Mouse (Mus musculus) activated CD4-positive, CD25-positive, alpha-beta regulatory T cell, adult 4 months (primary cell): ENCODE results near the gene Itgb5. TPM values are rescaled to one million over a fixed set of nuclear protein-coding genes. Genes with fewer than 3 reads are reported as not detected.

Source experiments
- ATAC-seq: one replicate; pipeline ENCODE4 v1.8.0; 2017
- polyA plus RNA-seq, 2 experiments: library from polyadenylated mRNA; unstranded; fragments of 100-300 nt; shearing (Covaris generic); gene quantifications; one replicate each; pipeline ENCODE4 v1.2.1; 2017

Gene Itgb5
- polyA plus RNA-seq, 2 experiments from 2014 or later: 0.85 to 1.6 TPM

DNA sequence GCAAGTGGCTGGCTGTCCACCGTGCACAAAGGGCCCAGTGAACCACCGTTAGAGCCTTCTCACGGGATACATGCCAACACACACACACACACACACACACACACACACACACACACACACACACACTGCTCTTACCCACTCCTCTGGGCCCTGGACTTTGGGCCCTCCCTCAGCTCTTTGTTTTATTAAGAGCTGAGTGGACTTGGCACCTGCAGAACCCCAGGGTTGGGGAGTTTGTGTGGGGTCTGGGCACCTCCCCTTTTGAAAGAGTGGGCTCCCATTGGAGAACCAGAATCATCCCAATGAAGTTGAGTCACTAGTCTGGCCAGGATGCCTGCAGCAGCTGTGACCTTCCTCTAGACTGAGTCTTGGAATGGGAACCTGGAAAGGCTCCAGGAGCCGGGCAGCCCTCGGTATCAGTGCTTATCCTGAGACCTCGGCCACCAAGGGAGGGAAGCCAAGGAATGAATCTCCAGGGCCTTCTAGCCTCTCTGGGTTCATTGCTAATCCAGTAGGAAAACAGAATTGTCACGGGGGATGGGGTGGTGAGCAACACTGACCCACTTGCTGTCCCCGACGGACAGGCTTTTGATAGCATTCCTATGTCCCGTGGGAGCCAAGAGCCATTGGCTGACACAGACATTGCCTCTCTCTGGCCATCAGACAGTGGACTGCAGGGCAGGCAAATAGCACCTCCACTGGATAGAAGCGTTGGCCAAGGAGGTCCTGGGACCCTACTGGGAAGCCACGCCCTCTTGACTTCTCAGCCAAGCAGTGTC lies 87.2 kb downstream of the Itgb5 start:
- no peak for ATAC-seq

GRCm38 (mm10) chr16:33917390-33917789 lies 87.9 kb downstream of the Itgb5 start:
- no peak for ATAC-seq

GRCm38 (mm10) chr16:33917926-33918325 lies 88.5 kb downstream of the Itgb5 start:
- ATAC-seq: no peak

DNA sequence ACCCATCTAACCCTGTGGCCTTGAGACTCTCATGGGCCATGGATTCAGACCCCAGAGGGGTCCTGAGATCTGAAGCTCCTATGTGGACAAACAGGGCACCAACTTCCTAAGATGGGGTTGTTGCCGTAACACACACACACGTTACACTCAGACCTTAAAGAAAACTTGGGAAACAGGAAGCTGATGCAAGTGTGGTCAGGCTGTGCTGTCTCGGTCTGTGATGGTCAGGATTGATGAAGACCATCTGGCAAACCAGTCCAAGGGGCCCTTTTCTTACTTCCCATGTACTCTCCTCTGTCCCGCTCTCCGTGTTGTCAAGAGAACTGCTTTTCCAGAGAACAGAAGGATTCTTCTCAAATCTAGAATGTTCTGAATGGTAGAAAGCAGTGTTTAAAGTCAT lies 92.0 kb downstream of the Itgb5 start:
- no peak for ATAC-seq

- ATAC-seq: no peak
Measured at GRCm38 (mm10) chr16:33922111-33923000, 92.9 kb downstream of the Itgb5 start.

DNA sequence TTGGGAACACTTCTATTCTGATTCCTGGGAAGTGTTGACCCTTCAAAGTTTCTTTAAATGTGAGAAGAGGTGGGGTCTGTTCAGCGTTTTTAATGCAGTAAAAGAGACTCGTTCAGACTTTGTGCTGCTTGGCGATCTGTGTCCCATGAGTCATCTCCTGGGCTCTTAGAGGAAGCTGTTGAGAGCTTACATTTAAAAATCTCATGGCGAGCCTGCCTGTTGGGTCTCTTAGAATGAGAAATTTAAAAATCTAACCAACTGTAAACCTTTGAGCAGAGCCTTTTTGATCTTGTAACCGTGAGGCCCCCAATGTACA lies 93.5 kb downstream of the Itgb5 start:
- ATAC-seq: no peak

GRCm38 (mm10) chr16:33923758-33924157 lies 94.3 kb downstream of the Itgb5 start:
- no peak for ATAC-seq

GRCm38 (mm10) chr16:33927263-33927824 lies 97.9 kb downstream of the Itgb5 start:
- no peak for ATAC-seq

DNA sequence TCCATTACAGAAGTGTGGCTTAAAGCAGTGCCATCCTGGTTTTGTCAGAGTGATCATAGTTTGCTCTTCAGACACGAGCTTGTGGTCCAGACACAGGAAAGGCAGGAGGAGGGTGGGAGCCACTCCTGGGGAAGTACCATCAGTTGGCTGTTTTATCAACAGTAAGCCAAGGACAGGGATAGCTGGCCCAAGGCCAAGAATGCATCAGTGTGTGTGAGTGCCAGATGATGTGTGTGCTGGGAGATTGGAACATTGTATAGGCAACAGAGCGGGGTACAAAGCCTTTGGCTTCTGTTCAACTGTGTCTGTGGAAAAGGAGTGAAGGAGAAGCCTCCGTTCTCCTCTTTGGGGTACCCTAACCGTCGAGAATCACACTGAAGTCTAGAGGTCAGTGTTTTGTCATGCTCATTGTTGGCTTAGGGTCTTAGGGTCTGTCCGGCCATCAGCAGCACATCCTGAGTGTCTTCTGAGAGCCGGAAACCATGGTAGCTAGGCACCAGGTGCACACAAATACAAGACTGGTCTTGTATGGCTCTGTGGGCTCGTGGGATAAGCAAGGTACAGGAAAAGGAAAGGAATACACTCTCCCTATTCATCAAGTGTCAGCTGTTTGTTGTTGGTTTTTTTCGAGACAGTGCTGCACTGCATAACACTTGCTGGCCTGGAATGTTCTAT lies 99.5 kb downstream of the Itgb5 start:
- no peak for ATAC-seq

DNA sequence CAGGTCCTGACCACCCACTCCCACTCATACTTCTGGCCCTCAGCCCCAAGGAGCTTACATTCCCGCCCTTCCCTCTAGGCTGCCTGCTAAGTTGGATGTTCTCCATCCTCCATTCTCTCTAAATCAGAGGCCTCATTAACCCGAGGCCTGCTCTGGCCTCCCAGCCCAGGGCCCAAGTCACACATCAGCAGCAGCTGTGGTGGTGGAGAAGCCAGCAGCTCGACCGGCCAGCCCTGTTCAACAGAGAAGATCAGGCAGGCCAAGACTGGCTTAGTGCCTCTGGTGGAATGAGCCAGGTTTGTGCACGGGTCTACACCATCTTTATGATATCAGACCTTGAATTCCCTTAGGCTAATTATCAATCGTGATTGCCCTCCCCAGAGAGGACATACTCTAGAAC lies 101.3 kb downstream of the Itgb5 start:
- no peak for ATAC-seq

DNA sequence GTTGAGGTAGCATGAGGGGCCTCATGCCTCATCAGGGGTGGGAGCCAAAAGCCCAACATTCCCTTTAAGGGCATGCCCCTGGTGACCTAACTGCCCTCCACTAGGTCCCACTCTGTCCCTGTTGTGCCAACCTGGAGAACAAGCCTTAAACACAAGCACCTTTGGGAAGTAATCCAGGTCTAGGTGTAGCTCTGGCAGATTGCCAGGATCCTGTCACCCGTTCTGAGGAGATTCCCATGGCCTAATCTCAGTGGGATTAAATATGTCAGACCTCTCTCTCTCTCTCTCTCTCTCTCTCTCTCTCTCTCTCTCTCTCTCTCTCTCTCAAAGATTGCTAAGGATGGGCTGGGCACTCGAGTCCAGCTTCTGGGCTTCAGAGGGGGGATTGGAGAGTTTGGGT lies 102.2 kb downstream of the Itgb5 start:
- no peak for ATAC-seq

GRCm38 (mm10) chr16:33932126-33932525 lies 102.7 kb downstream of the Itgb5 start:
- ATAC-seq: no peak

DNA sequence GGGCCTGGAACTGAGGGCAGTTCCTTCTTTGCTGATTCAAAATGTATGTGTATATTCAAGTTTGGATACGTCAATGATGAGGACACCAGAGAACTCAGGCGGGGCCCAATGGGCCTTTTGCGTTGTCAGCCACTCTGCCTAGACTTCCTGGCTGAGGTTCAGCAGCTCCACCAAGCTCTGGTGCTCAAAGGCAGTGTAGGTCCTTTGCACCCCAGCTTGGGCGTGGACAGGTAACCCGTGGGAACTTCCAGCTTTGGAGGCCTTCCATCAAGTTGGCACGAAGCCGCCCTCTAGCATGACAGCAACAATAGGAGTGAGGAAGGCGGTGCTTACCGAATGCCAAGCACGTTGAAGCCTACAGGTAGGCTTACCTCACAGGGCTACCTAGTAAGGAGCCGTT lies 103.9 kb downstream of the Itgb5 start:
- no peak for ATAC-seq

- no peak for ATAC-seq
Measured at GRCm38 (mm10) chr16:33934701-33935406, 105.4 kb downstream of the Itgb5 start.

GRCm38 (mm10) chr16:33935407-33935785 lies 105.9 kb downstream of the Itgb5 start:
- no peak for ATAC-seq

GRCm38 (mm10) chr16:33936885-33937284 lies 107.4 kb downstream of the Itgb5 start:
- ATAC-seq: no peak

DNA sequence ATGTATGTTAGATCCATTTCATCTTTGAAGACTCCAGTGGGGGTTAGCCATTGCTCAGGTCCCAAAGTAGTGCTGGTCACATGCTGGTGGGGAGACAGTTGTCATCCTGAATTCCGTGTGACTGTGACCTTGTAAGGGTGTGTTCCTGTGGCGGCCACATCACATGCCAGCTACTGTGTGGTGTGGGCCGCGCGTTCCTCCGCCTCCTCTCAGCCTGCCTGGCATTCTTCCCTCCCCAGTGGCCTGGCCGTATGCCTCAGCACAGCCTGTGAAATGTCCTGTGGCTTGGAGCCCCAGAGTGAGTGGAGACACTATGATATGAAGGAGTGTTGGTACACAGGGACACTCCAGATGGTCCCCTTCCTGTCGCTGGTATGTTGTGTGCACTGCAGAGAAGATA lies 108.1 kb downstream of the Itgb5 start:
- no peak for ATAC-seq

- no peak for ATAC-seq
Measured at GRCm38 (mm10) chr16:33938311-33939132, 109.1 kb downstream of the Itgb5 start.

DNA sequence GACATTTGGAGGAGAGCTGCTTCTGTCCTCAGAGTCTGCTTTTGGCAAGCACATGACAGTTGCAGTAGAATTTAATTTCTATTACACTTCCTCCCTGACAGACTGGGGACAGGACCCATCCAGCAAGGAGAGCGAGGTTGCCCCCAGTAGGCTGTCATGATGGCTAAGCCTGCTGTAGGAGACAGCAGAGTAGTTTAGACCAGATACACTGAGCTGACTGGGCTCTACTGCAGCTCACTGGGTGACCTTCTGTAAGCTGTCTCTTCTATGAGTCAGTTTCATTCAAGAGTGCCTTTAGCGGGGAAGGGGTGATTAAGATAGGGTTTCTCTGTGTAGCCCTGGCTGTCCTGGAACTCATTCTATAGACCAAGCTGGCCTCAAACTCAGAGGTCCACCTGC lies 109.7 kb downstream of the Itgb5 start:
- ATAC-seq: no peak

DNA sequence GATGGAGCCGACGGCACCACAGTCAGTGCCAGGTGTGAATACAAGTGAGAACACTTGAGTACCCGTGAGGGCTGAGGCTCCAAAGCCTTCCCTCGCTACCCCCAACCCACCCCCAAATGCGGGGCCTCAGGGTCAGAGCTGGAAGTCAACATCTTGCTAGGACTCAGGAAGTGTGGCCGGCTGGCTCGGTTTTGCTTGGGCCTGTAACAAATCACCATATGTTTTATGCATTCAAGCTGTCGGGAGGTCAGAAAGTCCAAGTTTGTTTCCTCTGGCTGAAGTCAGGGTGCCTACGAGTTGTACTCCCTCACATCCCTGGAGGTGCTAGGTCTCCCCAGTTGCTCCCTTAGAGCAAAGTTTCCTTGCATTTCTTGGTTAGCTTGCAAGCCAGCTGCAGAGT lies 110.2 kb downstream of the Itgb5 start:
- no peak for ATAC-seq

GRCm38 (mm10) chr16:33940095-33940494 lies 110.6 kb downstream of the Itgb5 start:
- ATAC-seq: no peak
